Mouse (Mus musculus): ENCODE data around the gene Tubb3. TPM values are rescaled to one million over a fixed set of nuclear protein-coding genes. Genes with fewer than 3 reads are reported as not detected.

Gene Tubb3
- total RNA-seq (2022), result under 1 TPM in 2 of 4 experiments, not detected in 2; 0.17 to 0.24 TPM

DNA sequence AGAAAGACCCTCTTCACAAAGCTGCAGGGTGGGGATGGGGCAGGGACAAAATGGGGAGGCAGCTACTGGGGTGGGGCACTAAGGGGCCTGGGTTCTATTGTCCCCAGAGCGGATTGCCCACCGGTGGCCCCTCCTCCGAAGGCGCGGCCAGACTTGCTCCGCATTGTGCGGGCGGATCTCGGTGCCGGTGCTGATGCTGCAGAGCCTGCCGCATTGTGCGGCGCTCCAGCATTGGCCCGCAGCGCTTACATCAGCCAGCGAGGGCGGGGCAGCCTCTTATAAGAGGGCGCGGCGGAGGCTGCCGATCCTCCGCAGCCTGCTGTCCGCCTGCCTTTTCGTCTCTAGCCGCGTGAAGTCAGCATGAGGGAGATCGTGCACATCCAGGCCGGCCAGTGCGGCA, at the start of gene Tubb3:
Tubb3 (plus strand) TSS at position 179 of the 400 bp plus-strand sequence.
- DNase-seq (ENCODE audit: low spot score in 2 of 2), result no peak

DNA sequence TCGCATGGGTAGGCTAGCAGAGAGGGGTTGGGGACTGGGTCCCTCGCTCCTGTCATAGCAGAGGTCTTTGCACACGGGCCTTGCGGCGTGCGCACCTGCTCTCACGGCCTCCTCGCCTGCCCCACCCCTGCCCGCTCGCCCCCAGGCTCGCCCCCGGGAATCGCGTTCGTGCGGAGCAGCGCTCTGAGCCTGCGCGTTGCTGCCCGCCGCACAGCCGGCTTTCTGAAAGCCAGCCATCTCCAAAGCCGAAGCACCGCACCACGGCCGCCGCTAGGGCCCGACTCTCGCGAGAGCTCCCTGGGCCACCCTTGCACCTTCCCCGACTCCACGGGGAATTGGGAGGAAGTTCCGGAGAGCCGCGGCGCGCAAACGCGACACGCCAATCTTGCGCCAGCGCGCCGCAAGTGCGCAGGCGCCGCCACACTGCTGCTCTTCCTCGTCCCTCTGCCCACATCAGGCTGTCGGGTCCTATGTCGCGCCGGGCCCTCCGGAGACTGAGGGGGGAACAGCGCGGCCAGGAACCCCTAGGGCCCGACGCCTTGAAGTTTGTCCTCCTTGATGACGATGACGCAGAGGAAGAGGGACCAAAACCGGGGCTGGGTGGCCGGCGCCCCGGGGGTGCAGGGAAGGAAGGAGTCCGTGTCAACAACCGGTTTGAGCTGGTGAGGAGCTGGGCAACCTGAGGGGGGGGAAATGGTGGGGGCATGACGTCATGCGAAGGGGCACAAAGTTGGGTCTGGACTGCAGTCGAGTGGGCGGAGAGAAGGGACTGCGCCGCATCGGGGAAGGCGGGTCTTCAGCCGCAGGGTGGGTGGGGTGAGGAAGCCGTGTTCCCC, 37.6 kb upstream of the Tubb3 start, which contains the start of gene Tcf25:
Tcf25 (plus strand) TSS at position 351 of the 836 bp plus-strand sequence.
- peak; percentile 89 to 95 for DNase-seq (ENCODE audit: low spot score in 2 of 2)

DNA sequence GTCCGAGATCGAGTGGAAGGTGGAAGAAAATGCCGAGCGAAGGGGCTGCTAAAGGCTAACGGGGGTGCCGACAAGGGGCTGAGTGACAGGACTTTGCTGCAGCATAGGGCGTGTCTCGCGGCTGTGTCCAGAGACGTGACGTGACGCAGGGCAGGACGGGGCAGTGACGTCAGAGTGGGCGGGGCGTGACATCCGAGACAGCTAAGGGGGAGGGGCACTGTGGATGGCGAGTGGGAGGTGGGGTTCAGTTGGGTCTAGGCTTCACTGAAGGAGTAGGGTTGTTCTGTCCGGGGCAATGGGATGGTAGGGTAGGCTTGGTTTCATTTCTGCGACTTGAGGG, 37.0 kb upstream of the Tubb3 start:
- peak; percentile 82 to 89 for DNase-seq (ENCODE audit: low spot score in 2 of 2)

DNA sequence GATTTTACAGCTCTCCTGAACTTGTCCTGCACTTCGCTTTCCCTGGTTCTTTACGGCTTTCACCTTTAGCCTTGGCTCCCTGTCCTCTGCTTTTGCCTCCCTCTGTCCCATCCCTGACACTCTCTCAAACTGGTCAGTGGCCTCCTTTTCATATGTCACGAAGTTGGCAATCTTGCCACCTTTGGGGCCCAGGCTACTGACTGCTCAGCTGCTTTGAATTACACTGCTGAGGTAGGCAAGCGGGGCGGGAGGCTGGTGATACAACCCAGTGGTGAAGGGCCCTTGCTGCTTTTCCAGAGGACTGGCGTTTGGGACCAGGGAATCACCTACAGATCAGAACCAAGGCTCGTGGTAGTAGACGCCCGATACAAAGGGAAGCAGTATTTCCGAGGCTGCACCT, 35.5 kb upstream of the Tubb3 start:
- DNase-seq (ENCODE audit: low spot score in 2 of 2), result peak in 1 of 2 experiments; percentile 41

DNA sequence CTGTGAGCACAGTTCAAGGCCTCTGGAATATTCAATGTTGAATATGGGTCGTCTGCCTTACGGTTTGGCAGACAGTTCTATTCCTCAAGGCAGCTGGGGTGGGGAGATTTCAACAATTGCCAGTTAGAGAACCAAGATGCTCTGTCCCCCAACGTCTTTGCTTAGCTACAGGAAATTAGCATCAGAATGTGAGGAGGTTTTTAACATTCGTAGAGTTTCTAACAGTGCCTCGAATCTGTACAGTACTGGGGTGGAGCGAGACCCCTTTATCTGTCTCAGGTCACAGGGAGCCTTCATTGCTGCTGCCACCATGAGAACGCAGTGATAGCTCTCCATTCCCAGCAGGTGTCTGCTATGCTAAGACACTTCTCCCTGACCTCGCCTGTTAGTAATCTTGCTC, 35.1 kb upstream of the Tubb3 start:
- DNase-seq (ENCODE audit: low spot score in 2 of 2), result no peak

DNA sequence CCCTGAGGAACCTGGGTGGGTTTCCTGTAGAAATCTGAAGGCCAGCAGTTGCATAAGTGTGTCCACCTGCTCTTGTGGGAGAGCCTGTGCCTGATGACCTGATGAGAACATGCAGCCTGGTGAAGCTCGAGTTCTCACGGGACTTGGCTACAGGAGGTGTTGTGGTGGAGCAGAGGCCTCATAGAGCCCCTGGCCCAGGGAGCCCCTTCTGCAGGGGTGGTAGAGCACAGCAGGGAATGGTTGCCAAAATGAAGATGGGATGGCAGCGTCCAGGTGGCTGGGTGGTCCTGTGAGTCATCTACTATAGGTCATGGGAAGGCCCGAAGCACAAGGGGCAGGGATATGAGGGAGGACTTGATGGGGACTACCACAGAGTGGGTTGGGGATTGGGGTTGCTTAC, 29.5 kb upstream of the Tubb3 start:
- DNase-seq (ENCODE audit: low spot score in 2 of 2), result no peak

DNA sequence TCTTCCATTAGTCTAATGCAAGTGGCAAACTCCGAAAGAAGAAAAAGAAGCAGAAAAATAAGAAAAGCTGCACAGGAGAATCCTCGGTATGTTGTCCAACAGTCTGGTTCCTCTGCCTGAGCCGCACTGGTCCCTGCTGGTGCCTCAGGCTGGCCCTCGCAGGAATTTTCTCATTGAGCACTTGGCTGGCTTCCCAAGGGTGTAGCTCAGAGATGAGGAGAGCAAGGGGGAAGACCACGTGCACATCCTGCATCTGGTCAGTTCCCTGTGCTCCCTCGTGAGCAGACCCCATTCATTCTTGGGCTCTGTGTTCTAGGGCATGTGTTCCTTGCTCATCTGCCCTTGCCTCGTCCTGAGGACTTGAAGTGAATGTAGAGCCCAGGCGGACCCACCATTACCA, 28.7 kb upstream of the Tubb3 start:
- DNase-seq (ENCODE audit: low spot score in 2 of 2), result no peak

DNA sequence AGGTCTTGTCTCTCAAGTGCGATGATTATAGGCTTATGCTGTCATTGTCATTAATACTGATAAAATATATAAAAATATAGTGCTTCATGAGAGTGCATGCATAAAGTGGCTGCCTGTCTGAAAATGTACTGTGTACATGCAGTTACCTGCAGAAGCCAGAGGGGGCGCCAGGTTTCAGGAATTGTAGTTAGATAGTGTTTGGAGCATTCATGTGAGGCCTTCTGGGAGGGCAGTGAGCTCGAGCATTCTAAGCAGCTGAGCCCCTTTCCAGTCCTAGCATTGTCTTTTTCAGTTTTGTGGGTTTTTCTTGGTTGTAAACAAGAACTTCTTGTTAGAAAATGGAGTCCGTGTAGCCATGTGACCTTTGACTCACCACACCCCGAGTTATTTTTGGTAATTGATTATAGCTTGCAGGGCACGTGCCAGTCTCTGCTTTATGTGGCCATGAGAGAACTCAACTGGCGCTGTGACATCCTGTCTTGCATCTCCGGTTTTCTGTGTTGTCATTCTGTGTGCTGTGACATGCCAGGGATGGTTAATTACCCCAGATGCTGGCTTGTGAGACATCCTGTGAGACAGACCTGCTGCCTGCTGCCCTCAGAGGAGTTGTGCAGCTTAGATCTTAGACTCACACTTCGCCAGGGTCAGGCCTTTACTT, 26.2 kb upstream of the Tubb3 start:
- no peak for DNase-seq (ENCODE audit: low spot score in 2 of 2)

DNA sequence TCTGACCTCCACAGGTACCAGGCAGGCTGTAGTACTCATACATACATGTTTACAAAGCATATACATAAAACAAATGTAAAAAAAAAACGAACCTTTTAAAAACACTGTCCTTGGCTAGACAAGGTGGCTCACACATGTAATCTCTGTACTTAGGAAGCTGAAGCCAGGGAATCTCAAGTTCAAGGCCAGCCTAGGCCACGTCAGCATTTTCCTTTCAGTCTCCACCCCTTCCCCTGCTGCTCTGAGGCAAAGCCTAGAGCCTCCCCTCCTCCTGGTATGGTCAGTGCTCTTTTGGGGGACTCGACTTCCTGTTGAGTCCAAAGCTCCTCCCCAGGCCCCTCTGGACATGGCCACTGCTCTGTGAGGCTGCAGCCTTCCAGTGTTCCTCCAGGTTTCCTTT, 24.2 kb upstream of the Tubb3 start:
- DNase-seq (ENCODE audit: low spot score in 2 of 2), result no peak

DNA sequence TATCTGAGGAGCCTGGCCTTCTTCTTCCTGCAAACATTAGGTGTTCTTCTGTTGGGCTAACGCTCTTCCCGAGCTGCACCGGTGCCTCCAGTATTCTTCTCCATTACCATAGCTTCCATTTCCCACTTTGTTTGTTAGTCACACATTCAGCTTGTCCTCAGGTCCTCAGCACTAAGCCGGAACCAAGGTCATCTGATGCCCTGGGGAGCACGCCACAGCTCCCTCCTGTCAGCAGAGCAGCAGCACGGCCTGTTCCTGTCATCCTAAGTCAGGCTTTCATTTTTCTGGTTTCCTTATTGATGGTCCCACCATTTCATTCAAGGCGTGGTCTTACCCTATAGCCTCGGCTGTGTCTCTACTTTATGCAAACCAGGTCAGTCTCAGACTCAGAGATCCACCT, 23.4 kb upstream of the Tubb3 start:
- no peak for DNase-seq (ENCODE audit: low spot score in 2 of 2)

DNA sequence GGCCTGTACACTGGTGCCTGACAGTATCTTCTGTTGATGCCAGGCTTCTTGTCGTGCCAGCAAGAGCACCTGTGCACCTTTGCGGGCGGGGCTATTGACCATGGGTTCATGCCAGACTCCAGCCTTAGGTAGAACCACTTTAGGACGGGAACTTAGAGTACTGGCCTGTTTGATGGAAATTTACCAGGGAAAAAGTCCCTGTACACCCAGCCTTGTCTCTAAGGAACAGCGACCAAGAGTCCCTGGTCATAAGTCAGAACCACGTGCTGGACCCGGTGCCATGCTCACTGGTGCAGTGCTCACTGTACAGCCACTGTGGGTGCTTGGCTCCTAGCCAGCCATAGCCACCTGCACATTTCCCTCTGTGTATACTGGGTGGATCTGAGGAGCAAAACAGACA, 22.2 kb upstream of the Tubb3 start:
- no peak for DNase-seq (ENCODE audit: low spot score in 2 of 2)

DNA sequence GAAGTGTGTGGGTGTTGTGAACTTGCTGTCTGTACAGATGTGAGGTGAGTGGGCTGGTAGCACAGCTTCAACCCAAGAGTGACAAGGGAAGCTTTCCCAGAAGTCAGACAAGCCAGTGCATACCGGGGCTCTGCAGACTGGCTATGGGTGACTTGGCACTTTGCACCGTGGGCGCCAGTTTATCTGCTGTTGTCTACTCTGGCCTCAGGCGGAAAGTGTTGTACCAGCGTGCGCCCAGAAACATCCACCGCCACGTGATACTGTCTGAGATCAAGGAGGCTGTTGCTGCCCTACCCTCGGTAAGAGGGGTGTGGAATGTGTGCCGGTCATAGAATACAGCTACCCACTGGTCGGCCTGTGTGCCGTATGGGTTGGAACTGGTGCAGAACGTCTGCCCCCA, 12.9 kb upstream of the Tubb3 start:
- DNase-seq (ENCODE audit: low spot score in 2 of 2), result no peak

DNA sequence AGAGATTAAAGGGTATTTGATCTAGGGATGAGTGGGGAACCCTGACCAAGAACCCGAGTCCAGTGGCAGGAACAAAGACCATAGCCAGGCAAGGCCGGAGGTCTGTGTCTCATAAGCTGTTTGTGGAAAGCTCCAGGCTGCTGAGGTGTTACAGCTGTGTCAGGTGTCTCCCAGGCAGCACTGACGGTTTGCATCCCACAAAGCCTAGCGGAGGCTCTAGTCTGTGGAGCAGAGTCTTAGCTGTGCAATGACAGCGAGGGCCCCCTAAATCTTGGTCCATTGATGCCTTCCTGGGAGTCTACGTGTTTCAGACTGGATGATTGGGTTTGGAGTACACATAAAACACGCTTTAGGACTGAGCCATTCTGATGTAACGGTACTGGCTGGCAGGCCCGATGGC, 9.3 kb upstream of the Tubb3 start:
- no peak for DNase-seq (ENCODE audit: low spot score in 2 of 2)

DNA sequence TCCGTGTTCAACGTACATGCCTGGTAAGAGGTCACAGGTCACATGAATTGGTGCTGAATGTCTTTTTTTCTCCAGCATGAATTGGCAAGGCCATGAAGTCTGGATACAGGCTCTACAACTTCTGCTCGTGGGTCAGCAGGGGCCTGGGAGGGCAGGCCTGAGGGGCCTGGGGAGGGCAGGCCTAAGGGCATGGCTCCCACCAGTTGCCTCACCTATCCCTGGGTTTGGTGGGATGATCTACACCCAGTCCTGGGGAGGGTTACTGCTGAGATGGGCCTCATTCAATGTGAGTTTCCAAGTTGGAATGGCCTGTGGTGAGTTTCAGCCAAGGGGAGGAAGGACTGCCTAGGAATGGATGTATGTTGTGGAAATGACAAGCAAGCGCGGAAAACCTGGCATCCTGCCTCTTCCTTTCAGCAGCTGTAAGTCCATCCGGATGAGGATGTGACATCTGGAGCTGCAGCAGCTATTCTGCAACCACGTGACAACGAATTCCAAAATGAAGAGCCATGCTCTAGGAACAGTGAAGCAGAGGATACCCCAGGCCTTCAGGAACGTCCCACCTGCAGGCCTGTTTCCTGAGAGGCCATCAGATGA, 8.4 kb upstream of the Tubb3 start:
- no peak for DNase-seq (ENCODE audit: low spot score in 2 of 2)

DNA sequence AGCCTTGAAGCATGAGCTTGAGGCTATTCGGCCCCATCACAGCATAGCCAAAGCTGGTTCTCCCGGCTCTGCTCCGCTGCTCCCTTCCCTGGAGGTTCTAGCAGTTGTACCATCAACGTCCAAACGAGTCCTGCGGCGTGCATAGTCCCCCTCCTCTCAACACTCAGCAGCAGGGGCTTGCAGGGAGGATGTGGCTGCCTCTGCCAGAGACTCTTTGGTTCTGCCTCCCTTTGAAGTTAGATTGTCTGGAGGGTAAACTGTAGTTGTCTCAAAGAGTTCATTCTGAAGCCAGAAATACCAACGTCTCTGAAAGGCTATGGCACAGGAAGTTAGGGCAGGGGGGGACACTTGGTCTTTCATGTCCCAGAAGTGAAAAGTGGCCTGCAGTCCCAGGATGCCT, 6.7 kb upstream of the Tubb3 start:
- no peak for DNase-seq (ENCODE audit: low spot score in 2 of 2)

DNA sequence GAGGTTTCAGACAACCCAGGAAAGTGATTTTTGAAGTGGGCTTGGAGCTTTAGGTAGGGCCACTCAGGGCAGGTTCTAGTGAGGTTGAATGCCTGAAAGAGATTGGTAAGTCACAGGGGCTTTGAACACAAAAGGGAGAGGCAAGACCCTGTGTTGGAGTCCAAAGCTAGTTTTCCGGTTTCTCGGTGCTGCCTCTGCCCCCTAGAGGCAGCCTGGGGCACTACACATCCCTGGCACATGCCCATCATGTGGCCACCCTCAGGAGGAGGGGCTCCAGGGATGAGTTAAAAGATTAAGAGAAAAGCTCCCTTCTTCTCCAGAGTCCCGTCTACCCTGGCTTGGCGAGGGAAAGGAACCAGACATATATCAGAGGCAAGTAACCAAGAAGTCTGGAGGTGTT, 4.4 kb upstream of the Tubb3 start, which contains the start of gene Mc1r:
Mc1r (plus strand) TSS at position 322 of the 400 bp plus-strand sequence.
- peak; percentile 33 to 42 for DNase-seq (ENCODE audit: low spot score in 2 of 2)

DNA sequence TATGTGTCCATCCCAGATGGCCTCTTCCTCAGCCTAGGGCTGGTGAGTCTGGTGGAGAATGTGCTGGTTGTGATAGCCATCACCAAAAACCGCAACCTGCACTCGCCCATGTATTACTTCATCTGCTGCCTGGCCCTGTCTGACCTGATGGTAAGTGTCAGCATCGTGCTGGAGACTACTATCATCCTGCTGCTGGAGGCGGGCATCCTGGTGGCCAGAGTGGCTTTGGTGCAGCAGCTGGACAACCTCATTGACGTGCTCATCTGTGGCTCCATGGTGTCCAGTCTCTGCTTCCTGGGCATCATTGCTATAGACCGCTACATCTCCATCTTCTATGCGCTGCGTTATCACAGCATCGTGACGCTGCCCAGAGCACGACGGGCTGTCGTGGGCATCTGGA, 3.6 kb upstream of the Tubb3 start:
- no peak for DNase-seq (ENCODE audit: low spot score in 2 of 2)

DNA sequence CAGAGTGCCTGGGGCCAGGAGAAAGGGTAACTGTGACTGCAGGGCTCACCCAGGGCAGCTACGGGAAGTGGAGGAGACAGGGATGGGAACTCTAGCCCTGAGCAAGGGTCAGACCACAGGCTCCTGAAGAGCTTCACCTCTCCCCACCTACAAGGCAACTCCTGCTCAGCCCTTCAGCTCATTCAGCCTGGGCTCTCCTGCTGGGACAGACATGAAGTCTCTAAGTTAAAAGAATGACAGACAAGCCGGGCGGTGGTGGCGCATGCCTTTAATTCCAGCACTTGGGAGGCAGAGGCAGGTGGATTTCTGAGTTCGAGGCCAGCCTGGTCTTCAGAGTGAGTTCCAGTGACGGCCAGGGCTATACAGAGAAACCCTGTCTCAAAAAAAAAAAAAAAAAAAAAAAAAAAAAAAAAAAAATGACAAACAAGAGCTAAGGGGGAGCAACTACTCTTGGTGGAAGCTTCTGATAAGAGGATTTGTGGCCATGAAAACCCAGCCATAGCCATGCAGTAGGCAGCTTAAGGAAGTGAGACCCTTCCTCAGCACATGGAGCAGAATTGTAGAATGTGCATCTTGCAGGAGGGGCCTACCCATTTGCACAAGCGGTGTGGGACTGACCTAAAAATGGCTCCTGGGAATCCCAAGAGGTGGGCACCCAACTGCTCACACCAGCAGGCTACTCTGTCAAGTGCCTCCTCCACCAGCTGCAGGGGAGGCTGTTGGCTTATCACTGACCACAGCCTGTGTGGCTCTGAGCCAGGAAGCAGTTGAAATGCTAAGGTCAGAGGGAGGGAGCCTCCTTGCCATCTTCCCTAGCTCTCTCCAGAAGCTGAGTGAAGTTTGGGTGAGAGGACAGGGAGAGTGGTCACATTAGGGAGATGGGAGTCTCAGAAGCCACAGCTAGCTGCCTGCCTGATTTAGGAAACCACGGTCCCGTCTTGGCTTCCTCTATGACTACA, 2.4 kb upstream of the Tubb3 start:
- DNase-seq (ENCODE audit: low spot score in 2 of 2), result no peak

DNA sequence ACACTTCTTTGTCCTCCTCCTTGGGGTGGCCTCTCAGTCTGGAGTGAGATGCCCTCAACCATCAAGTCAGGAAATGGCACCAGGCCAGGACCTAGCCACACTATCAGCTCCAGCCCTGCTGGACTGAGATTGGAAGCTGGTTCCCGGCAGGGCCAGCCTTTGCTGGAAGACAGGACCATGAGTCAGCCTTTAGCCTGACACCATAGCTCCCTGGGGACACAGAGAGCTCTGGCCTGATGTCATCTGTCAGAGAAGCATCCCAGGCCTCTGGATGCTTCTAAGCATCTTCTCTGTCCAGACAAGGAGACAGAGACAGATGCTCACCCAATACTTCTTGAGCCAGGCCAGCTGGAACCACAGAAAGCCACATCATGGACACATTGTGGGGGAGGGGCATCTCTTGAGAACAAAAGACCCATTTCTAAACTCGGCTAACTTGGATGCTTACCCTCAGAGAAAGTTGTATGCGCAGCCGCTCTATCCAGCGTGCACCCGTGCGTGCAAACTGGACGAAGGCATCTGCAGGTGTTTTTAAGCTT, 1.1 kb upstream of the Tubb3 start:
- DNase-seq (ENCODE audit: low spot score in 2 of 2), result peak in 1 of 2 experiments; percentile 30

DNA sequence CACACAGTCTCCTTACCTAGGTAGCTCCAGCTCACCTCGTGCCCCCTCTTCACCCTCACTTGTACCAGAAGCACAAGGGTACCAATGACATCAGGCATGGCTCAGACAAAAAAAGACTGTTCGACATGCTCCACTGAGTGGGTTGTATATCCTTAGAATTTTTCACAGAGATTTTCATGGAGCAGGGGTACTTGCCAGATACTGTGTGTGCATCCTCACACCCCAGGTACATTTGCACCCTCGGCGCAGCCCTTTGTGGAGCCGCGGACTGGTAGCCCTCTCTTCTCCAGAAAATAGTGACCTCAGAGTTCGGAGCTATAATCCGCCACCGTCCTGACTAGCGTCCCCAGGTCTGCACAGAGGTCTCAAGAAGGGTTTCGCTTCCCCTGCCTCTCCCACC, 436 bp upstream of the Tubb3 start:
- no peak for DNase-seq (ENCODE audit: low spot score in 2 of 2)

DNA sequence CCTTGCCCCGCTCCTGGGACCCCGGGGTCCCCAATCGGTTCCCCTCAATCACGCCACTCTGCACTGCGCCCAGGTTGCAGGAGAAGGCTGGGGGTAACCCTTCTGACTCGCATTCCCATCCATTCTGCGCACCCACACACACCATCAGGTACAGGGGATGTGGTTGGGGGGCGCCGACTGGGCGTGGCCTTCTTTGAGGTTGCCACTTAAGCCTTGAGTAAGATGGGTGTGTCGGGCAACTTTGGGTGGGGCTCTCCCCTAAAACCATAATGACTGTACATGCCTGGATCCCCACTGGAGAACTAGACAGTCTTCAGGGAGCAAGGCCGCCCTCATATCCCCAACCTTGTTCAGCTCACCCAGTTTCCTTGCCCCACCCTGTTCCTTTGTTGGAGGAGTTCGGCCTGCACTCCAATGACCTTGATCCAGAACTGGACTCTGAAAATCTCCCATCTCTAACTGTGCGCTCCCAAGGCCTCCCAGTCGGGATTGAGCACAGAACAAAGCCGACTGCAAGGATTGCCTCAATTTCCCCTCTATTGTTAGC, 630 bp downstream of the Tubb3 start:
- no peak for DNase-seq (ENCODE audit: low spot score in 2 of 2)
